Mouse (Mus musculus) small intestine, adult 2 months (tissue): Measurements from ENCODE around the gene Rtkn. TPM values are rescaled to one million over a fixed set of nuclear protein-coding genes. Genes with fewer than 3 reads are reported as not detected.
A peak's percentile ranks its signal among the peaks of the same experiment; 100 is the strongest.

Experiments
- H3K27ac ChIP-seq: fragments of 200-500 bp; 2 replicates; pipeline ENCODE4 v1.5.1; 2012; ENCODE audit warnings: low read depth, low read length, control low read depth, inconsistent platforms; ENCODE audit not compliant: insufficient read depth
- H3K27me3 ChIP-seq: fragments of 200-500 bp; 2 replicates; pipeline ENCODE4 v1.6.1; 2012; ENCODE audit warnings: mild to moderate bottlenecking, moderate library complexity, low read length, inconsistent platforms; ENCODE audit not compliant: control insufficient read depth, insufficient read depth
- H3K36me3 ChIP-seq: fragments of 200-500 bp; 2 replicates; pipeline ENCODE4 v1.6.1; 2012; ENCODE audit warnings: mild to moderate bottlenecking, low read length, control low read depth, inconsistent platforms; ENCODE audit not compliant: control insufficient read depth, insufficient read depth
- H3K4me1 ChIP-seq: fragments of 200-500 bp; 2 replicates; pipeline ENCODE4 v1.6.1; 2012; ENCODE audit warnings: low read length, inconsistent platforms, mixed read lengths; ENCODE audit not compliant: control insufficient read depth, insufficient read depth, insufficient read length
- H3K4me3 ChIP-seq: fragments of 200-500 bp; 2 replicates; pipeline ENCODE4 v1.5.1; 2012; ENCODE audit warnings: low read depth, mild to moderate bottlenecking, control low read depth, inconsistent platforms, low read length, moderate library complexity
- CTCF ChIP-seq: fragments of 200-500 bp; IDR thresholded peaks from 2 replicates; pipeline ENCODE4 v1.5.1; 2012; ENCODE audit warnings: low read depth, mild to moderate bottlenecking, control low read depth, inconsistent platforms, low read length, moderate library complexity, mixed read lengths; ENCODE audit not compliant: insufficient replicate concordance, insufficient read length; ENCODE audit errors: extremely low read depth
- POLR2A ChIP-seq: fragments of 200-500 bp; IDR thresholded peaks from 2 replicates; pipeline ENCODE4 v1.6.1; 2012; ENCODE audit warnings: low read depth, mild to moderate bottlenecking, control low read depth, inconsistent platforms, low read length, moderate library complexity
- WGBS: fragments of 180-500 bp; shearing (Covaris S2); methylation state at CpG from one replicate; pipeline ENCODE4 v1.1.7; 2018; 5-methylcytosine and 5-hydroxymethylcytosine counted together
- polyA plus RNA-seq: library from polyadenylated mRNA; depleted of rRNA; stranded (reverse); fragments of >200 nt; gene quantifications from 2 replicates; pipeline ENCODE4 v1.2.3, GENCODE M21; 2012; rRNA removed

The Rtkn gene
- polyA plus RNA-seq: 47.3 and 179 TPM in 2 replicates

GRCm38 (mm10) chr6:83134951-83135513 lies at the start of gene Rtkn:
Gene Rtkn (plus strand): TSS chr6:83135463.
- Histone ChIP-seq H3K27me3 (no peaks in the 10 kb centered on the region), H3K4me3 (peak within 1 kb of the TSS; percentile 83), H3K36me3 (peaks cover 4% of the 10 kb centered on the region; the same call in 1 of the 2 replicates), H3K27ac (peak within 1 kb of the TSS; percentile 93), H3K4me1 (peaks cover 27% of the 10 kb centered on the region)
- 28% methylated on average over 7 of the region's 7 CpGs for WGBS
- TF ChIP-seq POLR2A (peak; percentile 58; the same call in 1 of the 2 replicates), CTCF (no peak)

- Histone ChIP-seq H3K27ac (peak within 1 kb of the TSS; percentile 38; the same call in 1 of the 2 replicates), H3K4me1 (peaks cover 14% of the 10 kb centered on the region), H3K4me3 (peak within 1 kb of the TSS; percentile 44), H3K27me3 (peaks cover 43% of the 10 kb centered on the region), H3K36me3 (0 out of 2 replicates have a peak, but pooled peaks cover 3% of the 10 kb centered on the region)
- WGBS: 6% methylated on average over 42 of the region's 42 CpGs
- no peak for TF ChIP-seq POLR2A
- no peak for TF ChIP-seq CTCF
These were observed 48.9 kb upstream of the Rtkn start, which contains the start of gene Lbx2 for GRCm38 (mm10) chr6:83086121-83087035. Gene Lbx2 (plus strand): TSS chr6:83086367.

GRCm38 (mm10) chr6:83087205-83087925 lies 47.9 kb upstream of the Rtkn start:
- H3K36me3 ChIP-seq: no peaks in the 10 kb centered on the region
- H3K4me1 ChIP-seq: peaks cover 14% of the 10 kb centered on the region
- H3K27ac ChIP-seq: peak overlapping the region; percentile 38; the same call in 1 of the 2 replicates
- peaks cover 43% of the 10 kb centered on the region for H3K27me3 ChIP-seq
- WGBS: 10% methylated on average over 47 of the region's 47 CpGs
- peak overlapping the region; percentile 44 for H3K4me3 ChIP-seq
- TF ChIP-seq POLR2A (no peak), CTCF (no peak)

GRCm38 (mm10) chr6:83087926-83088260 lies 47.4 kb upstream of the Rtkn start:
- TF ChIP-seq CTCF (no peak), POLR2A (no peak)
- H3K4me1 ChIP-seq: peaks cover 17% of the 10 kb centered on the region
- H3K36me3 ChIP-seq: no peaks in the 10 kb centered on the region
- H3K4me3 ChIP-seq: peak overlapping the region; percentile 44
- H3K27ac ChIP-seq: no peak overlapping the region
- H3K27me3 ChIP-seq: peaks cover 43% of the 10 kb centered on the region
- 35% methylated on average over 9 of the region's 9 CpGs for WGBS

- 18% methylated on average over 6 of the region's 6 CpGs for WGBS
- Histone ChIP-seq H3K4me1 (peaks cover 6% of the 10 kb centered on the region), H3K4me3 (no peak overlapping the region), H3K27ac (no peak overlapping the region), H3K36me3 (no peaks in the 10 kb centered on the region), H3K27me3 (peaks cover 17% of the 10 kb centered on the region)
- TF ChIP-seq POLR2A (no peak), CTCF (no peak)
These were observed 42.7 kb upstream of the Rtkn start for GRCm38 (mm10) chr6:83092416-83093127.

GRCm38 (mm10) chr6:83095968-83096367 lies 39.3 kb upstream of the Rtkn start:
- H3K27me3 ChIP-seq: no peaks in the 10 kb centered on the region
- H3K4me3 ChIP-seq: no peak overlapping the region
- 77% methylated on average over 6 of the region's 6 CpGs for WGBS
- no peak for TF ChIP-seq POLR2A
- H3K27ac ChIP-seq: no peak overlapping the region
- peaks cover 4% of the 10 kb centered on the region; the same call in 1 of the 2 replicates for H3K4me1 ChIP-seq
- H3K36me3 ChIP-seq: no peaks in the 10 kb centered on the region

GRCm38 (mm10) chr6:83098411-83098810 lies 36.9 kb upstream of the Rtkn start:
- no peak for TF ChIP-seq POLR2A
- no peak for TF ChIP-seq CTCF
- WGBS: 31% methylated on average over 2 of the region's 2 CpGs
- Histone ChIP-seq H3K27ac (no peak overlapping the region; the same call in 1 of the 2 replicates), H3K36me3 (no peaks in the 10 kb centered on the region), H3K4me1 (peaks cover 11% of the 10 kb centered on the region), H3K4me3 (no peak overlapping the region), H3K27me3 (no peaks in the 10 kb centered on the region)
